Mouse (Mus musculus) embryonic fibroblast, embryonic 13.5 days (primary cell): ENCODE results near the gene Rspo4.

Experiments used
- CTCF ChIP-seq: IDR thresholded peaks from 2 replicates; pipeline ENCODE4 v1.5.1; 2011; ENCODE audit warnings: mild to moderate bottlenecking, control low read depth, low read length, moderate library complexity, borderline replicate concordance; ENCODE audit not compliant: insufficient read depth
- POLR2A ChIP-seq: IDR thresholded peaks from 2 replicates; pipeline ENCODE4 v1.6.1; 2011; ENCODE audit warnings: low read depth, mild to moderate bottlenecking, control low read depth, low read length, moderate library complexity

GRCm38 (mm10) chr2:151864941-151865340, 22.2 kb downstream of the Rspo4 start:
- no peak for TF ChIP-seq POLR2A
- no peak for TF ChIP-seq CTCF
